Mouse (Mus musculus) embryonic facial prominence, embryonic 10.5 days (tissue): ENCODE data around the gene Lpp. TPM values are rescaled to one million over a fixed set of nuclear protein-coding genes. Genes with fewer than 3 reads are reported as not detected.

Source experiments
- DNase-seq: peaks from one replicate; pipeline ENCODE4 v3.0.0-alpha.2; 2017; ENCODE audit warnings: low spot score
- H3K27ac ChIP-seq: fragments of 300-500 bp; sonication (generic); replicated peaks from 2 replicates; pipeline ENCODE4 v1.5.1; 2016; ENCODE audit warnings: mild to moderate bottlenecking
- H3K27me3 ChIP-seq: fragments of 300-500 bp; sonication (generic); replicated peaks from 2 replicates; pipeline ENCODE4 v1.6.1; 2016; ENCODE audit warnings: low read depth, mild to moderate bottlenecking; ENCODE audit not compliant: poor library complexity, severe bottlenecking
- H3K36me3 ChIP-seq: fragments of 300-500 bp; sonication (generic); replicated peaks from 2 replicates; pipeline ENCODE4 v1.6.1; 2016; ENCODE audit warnings: mild to moderate bottlenecking, moderate library complexity
- H3K4me1 ChIP-seq: fragments of 300-500 bp; sonication (generic); 2 replicates; pipeline ENCODE4 v1.6.1; 2016
- H3K4me3 ChIP-seq: fragments of 300-500 bp; sonication (generic); 2 replicates; pipeline ENCODE4 v1.5.1; 2016; ENCODE audit warnings: mild to moderate bottlenecking, moderate library complexity
- H3K9me3 ChIP-seq: fragments of 300-500 bp; sonication (generic); 2 replicates; pipeline ENCODE4 v1.6.1; 2016; ENCODE audit warnings: mild to moderate bottlenecking
- WGBS: fragments of 180-500 bp; shearing (Covaris S2); methylation state at CpG from one replicate; pipeline ENCODE4 v1.1.7; 2016; 5-methylcytosine and 5-hydroxymethylcytosine counted together
- polyA plus RNA-seq: library from polyadenylated mRNA; unstranded; fragments of >200 nt; fragmentation: Nextera tagmentation; extraction: Ambion mirVana; gene quantifications from 2 replicates; pipeline ENCODE4 v1.2.1, GENCODE M21; 2016

Lpp gene
- polyA plus RNA-seq, 1 experiment from 2014 or later, result 43.5 TPM

DNA sequence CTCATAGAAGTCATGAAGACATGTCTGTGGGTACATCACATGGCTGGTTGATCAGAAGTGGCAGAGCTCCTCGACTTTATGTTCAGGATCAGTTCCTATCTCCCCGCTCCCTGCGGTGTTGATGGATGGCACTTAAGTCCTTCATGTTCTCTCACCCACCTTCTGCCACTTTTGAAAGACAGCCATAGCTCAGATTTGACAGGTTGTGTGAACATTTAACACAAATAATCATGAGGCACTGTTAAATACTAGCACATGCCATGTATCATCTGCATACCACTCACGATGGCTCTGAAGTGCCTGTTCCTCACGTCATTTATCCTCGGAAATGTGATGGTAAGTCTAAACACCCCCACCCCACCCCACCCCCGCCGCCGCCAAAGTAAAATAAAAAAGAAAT, 441.2 kb downstream of the Lpp start:
- Histone ChIP-seq H3K4me1 (peaks cover 6% of the 10 kb centered on the region), H3K27me3 (no peaks in the 10 kb centered on the region), H3K36me3 (no peaks in the 10 kb centered on the region), H3K4me3 (no peak overlapping the region), H3K9me3 (no peaks in the 10 kb centered on the region), H3K27ac (no peak overlapping the region)
- no peak for DNase-seq
- WGBS, result 91% methylated on average over 9 of the region's 9 CpGs

DNA sequence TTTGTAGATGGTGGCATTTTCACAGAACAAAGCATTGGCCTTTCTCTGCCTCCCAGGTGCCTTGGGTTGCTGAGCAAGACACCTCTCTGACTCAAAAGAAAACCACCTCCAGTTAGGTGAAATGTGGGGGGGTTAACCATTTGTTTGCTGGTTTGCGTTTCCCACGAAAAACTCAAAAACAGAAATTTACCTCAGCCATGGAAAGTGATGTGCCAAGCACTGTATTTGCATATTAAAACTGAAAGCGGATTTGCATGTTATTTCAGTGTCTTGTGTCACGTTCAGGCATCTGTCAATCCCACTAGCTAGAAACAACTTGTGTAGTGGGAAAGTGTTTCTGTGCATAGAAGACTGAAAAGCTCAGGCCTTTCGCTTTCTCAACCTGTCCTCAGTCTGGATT, 443.2 kb downstream of the Lpp start:
- WGBS, result 86% methylated on average over 5 of the region's 5 CpGs
- Histone ChIP-seq H3K27ac (no peak overlapping the region), H3K36me3 (no peaks in the 10 kb centered on the region), H3K27me3 (no peaks in the 10 kb centered on the region), H3K4me1 (peaks cover 4% of the 10 kb centered on the region), H3K4me3 (no peak overlapping the region), H3K9me3 (no peaks in the 10 kb centered on the region)
- DNase-seq, result no peak

DNA sequence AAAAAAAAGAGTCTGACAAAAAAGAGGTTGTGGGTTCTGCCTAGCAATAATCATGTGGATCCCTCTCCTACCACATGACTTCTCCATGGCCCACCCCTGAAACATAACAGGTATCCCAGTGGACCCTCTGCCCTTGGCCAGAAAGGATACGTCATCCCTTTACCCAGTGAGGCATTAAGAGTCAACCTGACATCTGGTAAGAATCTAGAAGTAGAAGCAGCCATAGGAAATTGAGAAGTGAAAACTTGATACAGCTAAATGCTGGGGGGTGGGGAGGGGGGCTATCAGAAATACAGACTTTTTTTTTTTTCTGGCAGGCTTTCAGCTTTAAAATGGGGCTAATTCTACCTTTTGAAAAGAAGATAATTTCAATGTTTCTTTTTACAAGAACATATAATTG, 445.7 kb downstream of the Lpp start:
- no peaks in the 10 kb centered on the region for H3K9me3 ChIP-seq
- H3K4me3 ChIP-seq, result no peak overlapping the region
- WGBS, result 50% methylated on average over 1 of the region's 1 CpGs
- no peaks in the 10 kb centered on the region for H3K27me3 ChIP-seq
- H3K36me3 ChIP-seq, result no peaks in the 10 kb centered on the region
- H3K4me1 ChIP-seq, result peaks cover 4% of the 10 kb centered on the region
- DNase-seq, result no peak
- no peak overlapping the region for H3K27ac ChIP-seq

DNA sequence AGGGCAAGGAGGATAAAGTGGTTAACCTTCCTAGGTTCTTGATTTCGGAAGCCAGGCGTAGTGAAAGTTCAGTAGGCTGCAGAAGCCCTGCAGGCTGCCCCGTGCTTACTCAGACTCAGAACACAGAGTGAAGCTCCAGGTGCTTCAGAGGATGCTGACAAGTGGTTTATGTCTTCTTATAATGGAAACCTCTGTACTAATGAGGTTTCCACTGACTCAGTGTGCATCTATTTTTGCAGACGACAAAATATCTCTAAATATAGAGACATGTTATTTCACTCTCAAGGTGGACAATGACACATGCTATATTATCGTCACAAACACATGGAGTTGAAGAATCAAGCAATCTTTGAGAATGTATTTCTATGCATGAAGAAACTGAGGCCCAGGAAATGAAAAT, 446.8 kb downstream of the Lpp start:
- Histone ChIP-seq H3K4me1 (peaks cover 4% of the 10 kb centered on the region), H3K36me3 (no peaks in the 10 kb centered on the region), H3K9me3 (no peaks in the 10 kb centered on the region), H3K27me3 (no peaks in the 10 kb centered on the region), H3K27ac (no peak overlapping the region), H3K4me3 (no peak overlapping the region)
- WGBS, result 87% methylated on average over 5 of the region's 5 CpGs
- DNase-seq, result no peak

DNA sequence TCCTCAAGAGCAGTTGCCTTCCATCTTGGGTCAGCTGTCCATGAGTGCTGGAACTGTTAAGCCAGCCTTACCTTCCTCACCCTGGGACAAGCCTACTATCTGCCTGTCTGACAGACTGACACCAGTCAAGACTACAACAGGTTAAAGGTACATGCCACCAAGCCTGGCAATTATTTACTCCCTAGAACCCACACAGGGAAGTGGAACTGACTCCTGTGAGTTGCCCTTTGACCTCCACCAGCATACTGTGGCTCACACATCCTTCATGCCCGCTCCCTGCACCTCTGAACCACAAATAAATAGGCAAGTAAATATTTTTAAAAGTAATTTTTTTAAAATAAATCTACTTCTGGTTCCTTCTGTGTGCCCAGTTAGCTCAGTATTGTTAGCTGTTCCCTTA, 452.8 kb downstream of the Lpp start:
- Histone ChIP-seq H3K27me3 (no peaks in the 10 kb centered on the region), H3K36me3 (no peaks in the 10 kb centered on the region), H3K27ac (no peak overlapping the region), H3K9me3 (no peaks in the 10 kb centered on the region), H3K4me3 (no peak overlapping the region), H3K4me1 (no peaks in the 10 kb centered on the region)
- WGBS, result 66% methylated on average over 1 of the region's 1 CpGs
- no peak for DNase-seq

DNA sequence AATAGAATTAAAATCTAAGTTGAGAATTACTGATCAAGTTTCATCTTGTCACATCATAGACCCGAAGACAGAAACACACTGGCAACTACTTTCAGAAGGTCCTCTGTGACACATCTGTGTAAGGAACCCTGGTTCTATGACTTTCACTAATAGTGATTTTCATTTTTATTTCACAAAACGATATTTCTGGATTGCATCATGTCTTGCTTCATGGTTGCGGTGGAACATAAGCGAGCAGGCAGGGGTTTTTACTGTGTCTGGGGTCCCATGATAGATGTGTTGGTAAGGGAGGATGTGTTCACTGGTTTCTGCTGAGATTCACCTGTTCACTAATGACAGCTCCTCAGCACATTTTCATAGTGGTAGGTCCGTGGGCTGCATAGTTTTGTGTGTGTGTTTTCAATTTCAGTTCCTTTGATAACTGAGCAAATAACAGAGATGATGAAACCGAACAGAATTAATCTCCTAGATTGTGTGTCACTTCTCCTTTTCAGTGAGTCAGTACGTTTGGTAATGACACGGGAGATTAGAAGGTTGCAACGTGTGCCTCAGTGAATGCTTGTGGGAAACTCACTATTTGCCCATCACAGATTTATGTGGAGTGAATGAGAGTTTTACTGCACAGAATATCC, 466.3 kb downstream of the Lpp start:
- Histone ChIP-seq H3K36me3 (no peaks in the 10 kb centered on the region), H3K4me1 (no peaks in the 10 kb centered on the region; the same call in 1 of the 2 replicates), H3K4me3 (no peak overlapping the region), H3K27me3 (no peaks in the 10 kb centered on the region), H3K9me3 (no peaks in the 10 kb centered on the region), H3K27ac (no peak overlapping the region)
- WGBS, result 86% methylated on average over 9 of the region's 9 CpGs
- no peak for DNase-seq

DNA sequence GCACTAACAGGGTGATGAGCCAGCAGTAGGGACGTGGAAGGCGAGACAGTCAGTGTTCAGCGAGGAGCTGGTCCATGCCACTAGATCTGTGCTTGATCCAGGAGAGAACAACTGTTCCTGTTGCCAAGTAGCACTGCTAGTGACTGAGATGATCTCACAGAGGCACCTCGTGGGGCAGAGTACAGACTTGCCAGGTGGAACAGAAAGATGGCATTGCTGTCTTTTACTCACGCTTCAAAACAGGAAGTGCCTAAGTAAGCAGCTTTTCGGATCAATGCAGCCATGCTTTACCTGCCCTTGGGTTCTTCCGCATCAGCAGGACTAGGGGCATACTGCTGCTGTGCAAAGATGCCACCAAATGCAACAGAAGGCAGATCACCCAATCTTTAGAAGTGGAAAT, 467.1 kb downstream of the Lpp start:
- Histone ChIP-seq H3K27ac (no peak overlapping the region), H3K4me1 (no peaks in the 10 kb centered on the region; the same call in 1 of the 2 replicates), H3K27me3 (no peaks in the 10 kb centered on the region), H3K36me3 (no peaks in the 10 kb centered on the region), H3K4me3 (no peak overlapping the region), H3K9me3 (no peaks in the 10 kb centered on the region)
- 86% methylated on average over 7 of the region's 7 CpGs for WGBS
- no peak for DNase-seq

DNA sequence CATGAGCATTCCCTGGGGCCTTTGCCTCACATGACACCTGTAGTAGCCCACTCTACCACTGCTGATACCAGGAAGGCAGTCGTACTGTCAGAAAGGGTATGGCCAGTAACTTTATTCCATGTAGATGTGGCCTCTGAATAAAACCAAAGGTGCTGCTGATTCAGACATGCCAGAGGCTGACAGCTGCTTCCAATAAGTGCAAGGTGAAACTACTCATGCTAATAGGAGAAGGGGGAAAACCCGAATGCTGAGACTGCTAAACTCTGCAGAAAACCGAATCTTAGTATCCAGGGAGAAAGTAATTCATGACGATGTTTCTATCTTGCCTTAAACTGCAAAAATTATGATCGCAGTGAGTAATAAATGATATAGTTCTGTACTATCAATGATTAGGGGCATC, 468.1 kb downstream of the Lpp start:
- no peak for DNase-seq
- Histone ChIP-seq H3K4me1 (no peaks in the 10 kb centered on the region; the same call in 1 of the 2 replicates), H3K9me3 (no peaks in the 10 kb centered on the region), H3K4me3 (no peak overlapping the region), H3K36me3 (no peaks in the 10 kb centered on the region), H3K27ac (no peak overlapping the region), H3K27me3 (no peaks in the 10 kb centered on the region)
- 77% methylated on average over 5 of the region's 5 CpGs for WGBS

DNA sequence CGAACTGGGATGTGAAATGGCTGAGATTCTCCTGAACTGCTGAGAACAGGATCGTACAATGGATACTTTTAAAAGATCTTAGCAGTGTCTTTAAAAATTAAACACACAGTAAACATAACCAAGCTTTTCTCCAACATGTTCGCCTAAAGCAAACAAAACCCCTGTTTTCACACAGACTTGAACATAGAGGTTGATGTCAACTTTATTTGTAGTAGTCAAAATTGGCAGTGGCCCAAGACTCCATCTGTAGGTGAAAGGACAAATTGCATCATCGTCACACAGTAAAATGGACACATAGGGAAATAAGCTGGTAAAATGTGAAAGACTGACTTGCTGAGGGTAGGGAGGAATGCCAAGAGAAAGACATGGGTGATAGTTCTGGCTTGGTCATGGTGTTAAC, 480.9 kb downstream of the Lpp start:
- H3K9me3 ChIP-seq, result peaks cover 8% of the 10 kb centered on the region; the same call in 1 of the 2 replicates
- H3K27ac ChIP-seq, result no peak overlapping the region
- no peaks in the 10 kb centered on the region for H3K27me3 ChIP-seq
- H3K4me1 ChIP-seq, result no peaks in the 10 kb centered on the region
- no peak overlapping the region for H3K4me3 ChIP-seq
- 80% methylated on average over 4 of the region's 4 CpGs for WGBS
- DNase-seq, result no peak
- peaks cover 11% of the 10 kb centered on the region for H3K36me3 ChIP-seq

DNA sequence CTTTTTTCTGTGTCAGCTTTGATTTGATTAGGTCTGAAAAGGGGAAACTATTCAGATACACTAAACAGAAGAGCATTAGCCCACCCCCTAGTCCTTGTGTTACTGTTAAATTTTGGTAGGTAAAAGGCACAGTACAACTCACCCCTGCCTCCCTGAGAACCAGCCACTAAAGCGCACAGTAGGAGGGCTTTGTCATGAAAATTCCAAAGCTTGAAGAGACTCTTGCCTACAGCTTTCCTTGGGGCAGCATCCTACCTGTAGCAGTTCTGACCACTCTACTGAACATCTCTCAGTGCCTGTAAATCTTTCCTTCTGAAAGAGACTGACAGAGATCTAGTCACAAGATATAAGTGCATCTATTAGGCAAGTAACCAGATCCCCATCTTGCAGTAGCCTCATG, 482.4 kb downstream of the Lpp start:
- WGBS, result 28% methylated on average over 1 of the region's 1 CpGs
- H3K27ac ChIP-seq, result no peak overlapping the region

DNA sequence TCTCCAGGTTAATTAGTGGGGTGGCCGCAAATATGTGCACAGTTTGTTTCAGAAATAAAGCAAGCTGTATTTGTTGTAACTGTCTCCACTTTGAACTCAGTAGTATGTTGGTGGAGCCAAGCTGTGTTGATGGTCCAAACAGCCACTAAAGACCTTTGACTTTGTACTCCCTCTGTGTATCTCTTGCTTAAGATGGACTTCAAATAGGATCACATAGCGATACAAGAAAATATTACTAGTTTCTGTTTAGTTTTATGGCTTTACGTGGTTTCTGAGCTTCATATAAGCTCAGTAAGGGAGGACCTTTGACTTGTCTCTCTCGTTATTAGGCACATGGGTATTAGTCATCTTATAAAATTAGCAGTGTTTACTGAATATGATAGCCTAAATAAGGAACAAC, 485.7 kb downstream of the Lpp start:
- Histone ChIP-seq H3K9me3 (no peaks in the 10 kb centered on the region), H3K27ac (no peak overlapping the region), H3K4me1 (no peaks in the 10 kb centered on the region), H3K4me3 (no peak overlapping the region), H3K27me3 (no peaks in the 10 kb centered on the region), H3K36me3 (no peaks in the 10 kb centered on the region)
- 91% methylated on average over 4 of the region's 4 CpGs for WGBS
- no peak for DNase-seq

More for the DNA sequence above, 482.4 kb downstream of the Lpp start:
- H3K4me3 ChIP-seq, result no peak overlapping the region
- peaks cover 11% of the 10 kb centered on the region for H3K36me3 ChIP-seq
- no peak for DNase-seq
- H3K27me3 ChIP-seq, result no peaks in the 10 kb centered on the region
- H3K4me1 ChIP-seq, result no peaks in the 10 kb centered on the region
- peaks cover 8% of the 10 kb centered on the region; the same call in 1 of the 2 replicates for H3K9me3 ChIP-seq

DNA sequence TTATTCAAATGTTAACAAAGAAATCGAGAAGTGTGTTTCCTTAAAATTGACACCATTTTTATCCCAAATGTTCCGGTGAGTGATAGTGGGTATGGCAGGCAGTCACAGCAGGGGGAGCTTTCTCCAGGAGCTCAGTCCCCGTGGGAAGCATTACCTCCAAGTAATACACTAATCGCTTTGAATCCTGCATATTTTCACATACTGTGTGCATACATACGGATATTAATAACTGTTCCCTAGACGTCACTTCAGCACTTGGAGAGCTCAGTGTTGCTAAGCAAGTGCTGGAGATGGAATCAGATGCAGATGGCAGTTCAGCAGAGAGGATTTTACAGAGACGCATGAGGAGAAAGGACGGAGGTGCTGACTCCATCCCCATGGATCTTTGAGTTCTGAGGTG, 487.4 kb downstream of the Lpp start:
- no peaks in the 10 kb centered on the region for H3K4me1 ChIP-seq
- H3K27ac ChIP-seq, result no peak overlapping the region
- H3K9me3 ChIP-seq, result no peaks in the 10 kb centered on the region
- H3K4me3 ChIP-seq, result no peak overlapping the region
- 79% methylated on average over 8 of the region's 8 CpGs for WGBS
- H3K27me3 ChIP-seq, result no peaks in the 10 kb centered on the region
- no peaks in the 10 kb centered on the region for H3K36me3 ChIP-seq
- DNase-seq, result no peak

DNA sequence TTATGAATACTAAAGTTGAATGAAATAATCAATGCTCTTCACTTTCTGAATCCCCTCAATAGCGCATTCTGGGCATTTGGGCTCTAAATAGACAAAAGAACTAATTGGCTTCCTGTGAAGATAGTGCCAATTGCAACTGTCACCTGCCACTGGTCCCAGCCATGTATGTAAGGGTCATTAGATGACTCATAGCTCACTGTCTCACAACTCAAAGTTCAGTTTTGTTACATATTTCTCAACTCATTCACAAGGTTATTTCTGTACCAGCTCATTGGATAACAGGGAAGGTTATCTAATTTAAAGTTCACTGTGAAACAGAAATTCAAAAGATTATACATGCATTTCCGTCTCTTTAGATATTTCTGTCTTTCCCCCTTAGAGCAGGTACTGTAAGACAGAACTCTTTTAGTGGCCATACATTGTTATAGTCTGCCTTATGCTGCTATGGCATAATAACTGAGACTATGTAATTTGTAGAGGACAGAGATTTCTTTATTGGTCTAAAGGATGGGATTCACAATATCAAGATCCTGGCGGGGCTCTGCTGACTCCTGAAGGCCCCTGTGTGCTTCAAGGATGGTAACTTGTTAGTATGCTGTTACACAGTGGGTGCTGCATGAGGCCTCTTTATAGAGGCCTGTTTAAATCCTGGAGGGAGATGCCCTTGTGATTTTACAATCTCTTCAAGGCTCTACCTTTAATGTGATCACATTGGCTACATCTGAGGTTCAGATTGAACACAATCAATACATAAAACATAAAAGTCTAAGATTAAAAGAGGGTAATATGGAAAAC, 488.9 kb downstream of the Lpp start:
- Histone ChIP-seq H3K36me3 (no peaks in the 10 kb centered on the region), H3K27ac (no peak overlapping the region), H3K4me3 (no peak overlapping the region), H3K9me3 (no peaks in the 10 kb centered on the region), H3K27me3 (no peaks in the 10 kb centered on the region), H3K4me1 (peaks cover 14% of the 10 kb centered on the region)
- no peak for DNase-seq
- 86% methylated on average over 3 of the region's 3 CpGs for WGBS
